Mouse (Mus musculus) right cerebral cortex, postnatal 14 days (tissue): ENCODE data around the gene Tmem215.

ENCODE experiments used
- DNase-seq: peaks from one replicate; pipeline ENCODE4 v3.0.0; 2022

Gene Tmem215

GRCm38 (mm10) chr4:40471880-40472279 is at the start of gene Tmem215:
Tmem215 (plus strand) TSS chr4:40472180.
- no peak for DNase-seq

GRCm38 (mm10) chr4:40431916-40432315 is 40.1 kb upstream of the Tmem215 start:
- DNase-seq, result no peak

GRCm38 (mm10) chr4:40433379-40433778 is 38.6 kb upstream of the Tmem215 start:
- DNase-seq, result no peak

GRCm38 (mm10) chr4:40434388-40434787 is 37.6 kb upstream of the Tmem215 start:
- DNase-seq, result no peak

- no peak for DNase-seq
Observed at GRCm38 (mm10) chr4:40443565-40443964, 28.4 kb upstream of the Tmem215 start.

- peak; percentile 59 for DNase-seq
Observed at GRCm38 (mm10) chr4:40472700-40473530, 935 bp downstream of the Tmem215 start.

GRCm38 (mm10) chr4:40473911-40474310 is 1.9 kb downstream of the Tmem215 start:
- DNase-seq, result no peak

GRCm38 (mm10) chr4:40477963-40478362 is 6.0 kb downstream of the Tmem215 start:
- DNase-seq, result no peak

- no peak for DNase-seq
Observed at GRCm38 (mm10) chr4:40486546-40486945, 14.6 kb downstream of the Tmem215 start.

GRCm38 (mm10) chr4:40491731-40492130 is 19.8 kb downstream of the Tmem215 start:
- DNase-seq, result no peak

- DNase-seq, result no peak
Observed at GRCm38 (mm10) chr4:40496354-40496753, 24.4 kb downstream of the Tmem215 start.

- DNase-seq, result no peak
Observed at GRCm38 (mm10) chr4:40496828-40497227, 24.8 kb downstream of the Tmem215 start.

- DNase-seq, result no peak
Observed at GRCm38 (mm10) chr4:40499812-40500591, 28.0 kb downstream of the Tmem215 start.

GRCm38 (mm10) chr4:40502459-40502858 is 30.5 kb downstream of the Tmem215 start:
- no peak for DNase-seq

- DNase-seq, result no peak
Observed at GRCm38 (mm10) chr4:40509534-40509933, 37.6 kb downstream of the Tmem215 start.

GRCm38 (mm10) chr4:40513235-40513634 is 41.3 kb downstream of the Tmem215 start:
- no peak for DNase-seq

- DNase-seq, result no peak
Observed at GRCm38 (mm10) chr4:40518545-40519324, 46.8 kb downstream of the Tmem215 start.
